Mouse (Mus musculus) lung, adult 2 months (tissue): Measurements from ENCODE around the gene Bsn.

Source experiments
- CTCF ChIP-seq: fragments of 200-500 bp; IDR thresholded peaks from 2 replicates; pipeline ENCODE4 v1.5.1; 2011; ENCODE audit warnings: mild to moderate bottlenecking, low read length, control low read depth; ENCODE audit not compliant: insufficient read depth
- POLR2A ChIP-seq: fragments of 200-500 bp; IDR thresholded peaks from 2 replicates; pipeline ENCODE4 v1.6.1; 2011; ENCODE audit warnings: low read depth, mild to moderate bottlenecking, control low read depth, low read length, borderline replicate concordance; ENCODE audit errors: extremely low read depth

DNA sequence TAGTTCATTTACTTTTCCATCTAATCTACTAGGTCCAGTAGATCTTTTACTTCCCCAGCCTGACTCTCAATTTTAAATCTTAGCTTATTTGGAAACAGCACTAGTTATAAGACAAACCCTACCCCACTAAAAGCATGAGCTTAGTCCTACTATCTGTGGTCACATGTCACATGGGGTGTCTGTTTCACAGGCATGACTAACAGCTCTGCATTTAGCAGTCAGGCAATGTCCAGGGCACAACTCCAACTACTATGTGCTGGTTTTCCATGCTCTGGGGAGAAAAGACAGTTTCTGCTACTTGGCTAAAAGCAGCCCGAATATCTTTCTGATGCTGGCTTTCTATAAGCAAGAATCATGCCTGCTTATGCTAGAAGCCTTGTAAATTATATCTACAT, 30.2 kb upstream of the Bsn start:
- TF ChIP-seq POLR2A, result no peak
- TF ChIP-seq CTCF, result no peak
